ENCODE assay signal across 24 mouse cellular contexts in genomic region chr16:88141594-88141993, GRCm38 (mm10).
"Had no signal": no experiment of that assay in that cellular context is flagged by ENCODE, and none has a peak within 500 bp of the region (broad histone marks: within the 10 kb centered on the region; RNA-seq: fewer than 3 reads in every experiment).

No protein-coding gene starts in this region.

- H3K9ac ChIP-seq: limb, embryonic 13.5 days; liver, embryonic 12.5 days; liver, embryonic 15.5 days; lung, embryonic 15.5 days; neural tube, embryonic 12.5 days had no signal

- H3K27me3 ChIP-seq: limb, embryonic 13.5 days; liver, embryonic 12.5 days; liver, embryonic 15.5 days; lung, embryonic 15.5 days; megakaryocyte, embryonic 14.5 days; neural tube, embryonic 12.5 days had no signal

- ATAC-seq: intestine, postnatal 0 days; liver, embryonic 12.5 days had no signal

- H3K4me2 ChIP-seq: limb, embryonic 13.5 days; liver, embryonic 12.5 days; liver, embryonic 15.5 days; lung, embryonic 15.5 days; neural tube, embryonic 12.5 days had no signal

- H3K4me1 ChIP-seq: limb, embryonic 10.5 days; limb, embryonic 13.5 days; liver, embryonic 12.5 days; liver, embryonic 15.5 days; lung, embryonic 15.5 days; megakaryocyte, embryonic 14.5 days; midbrain, embryonic 10.5 days; neural tube, embryonic 12.5 days had no signal

- H3K4me3 ChIP-seq: layer of hippocampus, adult 2 months; limb, embryonic 10.5 days; limb, embryonic 13.5 days; liver, embryonic 12.5 days; liver, embryonic 15.5 days; lung, embryonic 15.5 days; midbrain, embryonic 10.5 days; neural tube, embryonic 12.5 days had no signal

- H3K36me3 ChIP-seq: limb, embryonic 10.5 days; limb, embryonic 13.5 days; liver, embryonic 12.5 days; liver, embryonic 15.5 days; lung, embryonic 15.5 days; midbrain, embryonic 10.5 days; neural tube, embryonic 12.5 days had no signal

- DNase-seq: kidney, adult 2 months; kidney, postnatal 25 days; layer of hippocampus, adult 9-11 months; liver; lung, adult 18-20 months; lung, postnatal 10 days; lung, postnatal 36 days; right cerebral cortex, adult 18-20 months; right cerebral cortex, postnatal 14 days; right cerebral cortex, postnatal 4 days; thymus, adult 2 months; thymus, postnatal 14 days had no signal

- H3K9me3 ChIP-seq: limb, embryonic 10.5 days; liver, embryonic 12.5 days; liver, embryonic 15.5 days; lung, embryonic 15.5 days; midbrain, embryonic 10.5 days; neural tube, embryonic 12.5 days had no signal

- H3K27ac ChIP-seq: kidney, postnatal 0 days; layer of hippocampus, adult 2 months; limb, embryonic 10.5 days; limb, embryonic 13.5 days; liver, embryonic 12.5 days; liver, embryonic 15.5 days; lung, embryonic 15.5 days; midbrain, embryonic 10.5 days; neural tube, embryonic 12.5 days; stomach, postnatal 0 days had no signal
